Mouse (Mus musculus): ENCODE data around the gene Unc119b.
"Not testable (repeated sequence)": the region's sequence is repeated elsewhere in the genome, so short reads cannot be mapped to it uniquely, and the experiment has no call there.

Unc119b gene

GRCm38 (mm10) chr5:115149675-115150459, 15.1 kb upstream of the Unc119b start:
- Histone ChIP-seq H3K27me3 (ENCODE audit: control insufficient read depth, insufficient read depth, low read length, poor library complexity, severe bottlenecking) (no peaks in the 10 kb centered on the region), H3K36me3 (ENCODE audit: control insufficient read depth, insufficient read depth, low read length, poor library complexity, severe bottlenecking) (peaks cover 12% of the 10 kb centered on the region)

GRCm38 (mm10) chr5:115148872-115149271, 14.1 kb upstream of the Unc119b start:
- not testable (repeated sequence) for H3K27me3 ChIP-seq (ENCODE audit: control insufficient read depth, insufficient read depth, low read length, poor library complexity, severe bottlenecking); DNase-seq (ENCODE audit: low read depth, low spot score)
- H3K36me3 ChIP-seq (ENCODE audit: control insufficient read depth, insufficient read depth, low read length, poor library complexity, severe bottlenecking): peaks cover 12% of the 10 kb centered on the region

More at GRCm38 (mm10) chr5:115149675-115150459, 15.1 kb upstream of the Unc119b start:
- no peak for DNase-seq (ENCODE audit: low read depth, low spot score)

GRCm38 (mm10) chr5:115148378-115148777, 13.6 kb upstream of the Unc119b start:
- H3K36me3 ChIP-seq (ENCODE audit: control insufficient read depth, insufficient read depth, low read length, poor library complexity, severe bottlenecking): peaks cover 12% of the 10 kb centered on the region
- no peaks in the 10 kb centered on the region for H3K27me3 ChIP-seq (ENCODE audit: control insufficient read depth, insufficient read depth, low read length, poor library complexity, severe bottlenecking)
- DNase-seq (ENCODE audit: low read depth, low spot score): no peak

GRCm38 (mm10) chr5:115147388-115147787, 12.6 kb upstream of the Unc119b start:
- H3K27me3 ChIP-seq (ENCODE audit: control insufficient read depth, insufficient read depth, low read length, poor library complexity, severe bottlenecking): no peaks in the 10 kb centered on the region
- peaks cover 12% of the 10 kb centered on the region for H3K36me3 ChIP-seq (ENCODE audit: control insufficient read depth, insufficient read depth, low read length, poor library complexity, severe bottlenecking)
- no peak for DNase-seq (ENCODE audit: low read depth, low spot score)

- no peaks in the 10 kb centered on the region for H3K27me3 ChIP-seq (ENCODE audit: control insufficient read depth, insufficient read depth, low read length, poor library complexity, severe bottlenecking)
- H3K36me3 ChIP-seq (ENCODE audit: control insufficient read depth, insufficient read depth, low read length, poor library complexity, severe bottlenecking): peaks cover 12% of the 10 kb centered on the region
Measured at GRCm38 (mm10) chr5:115146747-115147130, 12.0 kb upstream of the Unc119b start.

GRCm38 (mm10) chr5:115145976-115146746, 11.4 kb upstream of the Unc119b start:
- H3K36me3 ChIP-seq (ENCODE audit: control insufficient read depth, insufficient read depth, low read length, poor library complexity, severe bottlenecking): peaks cover 12% of the 10 kb centered on the region
- DNase-seq (ENCODE audit: low read depth, low spot score): no peak

More at GRCm38 (mm10) chr5:115146747-115147130, 12.0 kb upstream of the Unc119b start:
- no peak for DNase-seq (ENCODE audit: low read depth, low spot score)

GRCm38 (mm10) chr5:115145253-115145968, 10.6 kb upstream of the Unc119b start:
- no peaks in the 10 kb centered on the region for H3K27me3 ChIP-seq (ENCODE audit: control insufficient read depth, insufficient read depth, low read length, poor library complexity, severe bottlenecking)
- peaks cover 7% of the 10 kb centered on the region for H3K36me3 ChIP-seq (ENCODE audit: control insufficient read depth, insufficient read depth, low read length, poor library complexity, severe bottlenecking)
- no peak for DNase-seq (ENCODE audit: low read depth, low spot score)

More at GRCm38 (mm10) chr5:115145976-115146746, 11.4 kb upstream of the Unc119b start:
- no peaks in the 10 kb centered on the region for H3K27me3 ChIP-seq (ENCODE audit: control insufficient read depth, insufficient read depth, low read length, poor library complexity, severe bottlenecking)

GRCm38 (mm10) chr5:115144471-115144870, 9.7 kb upstream of the Unc119b start:
- Histone ChIP-seq H3K36me3 (ENCODE audit: control insufficient read depth, insufficient read depth, low read length, poor library complexity, severe bottlenecking) (peaks cover 5% of the 10 kb centered on the region), H3K27me3 (ENCODE audit: control insufficient read depth, insufficient read depth, low read length, poor library complexity, severe bottlenecking) (no peaks in the 10 kb centered on the region)
- DNase-seq (ENCODE audit: low read depth, low spot score): no peak

GRCm38 (mm10) chr5:115143552-115143951, 8.8 kb upstream of the Unc119b start:
- Histone ChIP-seq H3K36me3 (ENCODE audit: control insufficient read depth, insufficient read depth, low read length, poor library complexity, severe bottlenecking) (peaks cover under 1% of the 10 kb centered on the region; the same call in 1 of the 2 replicates), H3K27me3 (ENCODE audit: control insufficient read depth, insufficient read depth, low read length, poor library complexity, severe bottlenecking) (no peaks in the 10 kb centered on the region)
- DNase-seq (ENCODE audit: low read depth, low spot score): no peak

- no peak for DNase-seq (ENCODE audit: low read depth, low spot score)
- no peaks in the 10 kb centered on the region; the same call in 1 of the 2 replicates for H3K36me3 ChIP-seq (ENCODE audit: control insufficient read depth, insufficient read depth, low read length, poor library complexity, severe bottlenecking)
- no peaks in the 10 kb centered on the region for H3K27me3 ChIP-seq (ENCODE audit: control insufficient read depth, insufficient read depth, low read length, poor library complexity, severe bottlenecking)
Measured at GRCm38 (mm10) chr5:115142166-115142697, 7.5 kb upstream of the Unc119b start.

- Histone ChIP-seq H3K36me3 (ENCODE audit: control insufficient read depth, insufficient read depth, low read length, poor library complexity, severe bottlenecking) (no peaks in the 10 kb centered on the region), H3K27me3 (ENCODE audit: control insufficient read depth, insufficient read depth, low read length, poor library complexity, severe bottlenecking) (no peaks in the 10 kb centered on the region)
- no peak for DNase-seq (ENCODE audit: low read depth, low spot score)
Measured at GRCm38 (mm10) chr5:115140726-115141125, 6.0 kb upstream of the Unc119b start.

GRCm38 (mm10) chr5:115139124-115139523, 4.3 kb upstream of the Unc119b start:
- Histone ChIP-seq H3K36me3 (ENCODE audit: control insufficient read depth, insufficient read depth, low read length, poor library complexity, severe bottlenecking) (no peaks in the 10 kb centered on the region), H3K27me3 (ENCODE audit: control insufficient read depth, insufficient read depth, low read length, poor library complexity, severe bottlenecking) (no peaks in the 10 kb centered on the region)
- DNase-seq (ENCODE audit: low read depth, low spot score): no peak

- DNase-seq (ENCODE audit: low read depth, low spot score): peak; percentile 41
- H3K36me3 ChIP-seq (ENCODE audit: control insufficient read depth, insufficient read depth, low read length, poor library complexity, severe bottlenecking): no peaks in the 10 kb centered on the region
- no peaks in the 10 kb centered on the region for H3K27me3 ChIP-seq (ENCODE audit: control insufficient read depth, insufficient read depth, low read length, poor library complexity, severe bottlenecking)
Measured at GRCm38 (mm10) chr5:115133358-115134066, 1.3 kb downstream of the Unc119b start.

GRCm38 (mm10) chr5:115132465-115132864, 2.3 kb downstream of the Unc119b start:
- peaks cover 2% of the 10 kb centered on the region for H3K36me3 ChIP-seq (ENCODE audit: control insufficient read depth, insufficient read depth, low read length, poor library complexity, severe bottlenecking)
- DNase-seq (ENCODE audit: low read depth, low spot score): peak; percentile 53
- H3K27me3 ChIP-seq (ENCODE audit: control insufficient read depth, insufficient read depth, low read length, poor library complexity, severe bottlenecking): no peaks in the 10 kb centered on the region

Measured in splenic B cell, adult 2 months (primary cell).